Mouse (Mus musculus): Measurements from ENCODE around the gene Cdkn2aipnl.

Gene Cdkn2aipnl

DNA sequence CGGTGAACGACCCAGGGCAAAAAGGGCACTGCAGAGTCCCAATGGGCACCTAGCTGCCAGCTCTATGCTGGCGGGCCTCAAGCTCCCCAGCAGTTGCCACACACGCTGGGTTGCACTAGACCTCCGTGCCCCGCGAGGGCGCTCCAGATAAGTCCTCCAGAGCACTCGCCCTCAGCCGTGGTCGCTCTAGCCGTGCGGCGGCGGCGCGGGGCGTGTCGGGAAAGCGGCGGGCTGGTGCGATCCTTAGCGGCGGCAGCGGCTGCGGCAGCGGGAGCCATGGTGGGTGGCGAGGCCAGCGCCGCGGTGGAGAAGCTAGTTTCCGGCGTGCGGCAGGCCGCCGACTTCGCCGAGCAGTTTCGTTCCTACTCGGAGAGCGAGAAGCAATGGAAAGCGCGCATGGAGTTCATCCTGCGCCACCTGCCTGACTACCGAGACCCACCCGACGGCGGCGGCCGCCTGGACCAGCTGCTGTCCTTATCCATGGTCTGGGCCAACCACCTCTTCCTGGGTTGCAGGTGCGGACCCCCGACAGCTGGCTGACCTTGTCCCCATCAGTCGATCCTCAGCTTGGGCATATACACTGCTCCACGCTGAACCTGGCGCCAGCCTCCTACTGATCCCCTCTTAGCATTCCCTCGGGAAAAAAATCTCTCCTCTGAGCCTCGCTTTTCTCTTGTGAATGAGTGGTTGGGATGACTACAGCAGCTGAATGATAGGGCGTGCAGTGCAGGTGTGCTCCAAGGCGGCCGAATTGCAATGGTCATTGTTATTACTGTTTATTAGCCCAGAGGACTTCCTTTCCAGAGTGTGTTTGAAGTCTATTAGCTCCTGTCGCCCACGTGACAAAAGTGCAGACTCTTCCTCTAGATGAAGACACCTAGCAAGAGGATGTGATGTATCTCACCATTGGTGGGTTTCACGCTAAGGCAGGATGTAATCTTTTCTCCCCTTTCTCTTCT, at the start of gene Cdkn2aipnl:
Cdkn2aipnl (plus strand) TSS at position 219 of the 959 bp plus-strand sequence.
- DNase-seq (ENCODE audit: low spot score), result peak; percentile 98

GRCm38 (mm10) chr11:51917951-51918350, 49.5 kb upstream of the Cdkn2aipnl start:
- DNase-seq (ENCODE audit: low spot score), result no peak

DNA sequence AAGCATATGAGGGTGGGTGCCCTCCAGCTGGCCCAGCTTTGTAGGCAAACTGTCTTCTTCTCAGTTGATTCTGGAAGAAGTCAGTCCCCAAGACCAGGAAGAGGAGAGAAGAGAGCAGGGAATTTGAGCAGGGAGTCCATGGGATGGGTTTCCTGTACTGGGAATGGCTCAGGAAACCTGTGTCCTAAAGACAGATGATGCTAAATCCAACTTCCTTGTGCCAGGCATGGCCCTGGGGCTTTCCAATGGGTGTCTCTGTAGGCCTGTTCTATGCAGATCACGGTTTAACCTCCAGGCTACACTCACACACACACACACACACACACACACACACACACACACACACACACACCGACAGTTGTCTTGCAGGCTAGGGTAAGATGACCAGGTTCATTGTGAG, 48.9 kb upstream of the Cdkn2aipnl start:
- DNase-seq (ENCODE audit: low spot score), result no peak

GRCm38 (mm10) chr11:51921355-51922125, 45.9 kb upstream of the Cdkn2aipnl start:
- DNase-seq (ENCODE audit: low spot score), result no peak

DNA sequence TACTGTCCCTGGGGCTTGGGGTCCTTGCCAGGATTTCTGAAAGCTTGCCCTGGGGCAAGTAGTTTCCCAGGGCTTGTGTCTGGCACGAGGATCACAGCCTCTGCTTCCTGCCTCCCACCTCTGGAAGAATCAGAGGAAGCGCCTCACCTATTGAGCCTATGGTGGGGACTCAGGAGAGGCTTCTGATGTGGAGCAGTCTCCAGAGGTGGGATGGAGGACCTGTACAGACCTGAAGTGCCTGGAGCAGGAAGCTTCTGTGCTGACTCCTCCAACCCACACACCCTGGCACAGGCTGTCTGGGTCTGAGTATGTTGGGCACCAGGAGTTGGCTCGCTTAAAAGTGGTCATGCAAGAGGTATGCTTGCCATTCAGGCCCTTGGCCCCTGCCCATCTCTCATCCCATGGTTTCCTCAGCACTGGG, 45.0 kb upstream of the Cdkn2aipnl start:
- DNase-seq (ENCODE audit: low spot score), result no peak

- DNase-seq (ENCODE audit: low spot score), result no peak
Observed at GRCm38 (mm10) chr11:51925595-51925994, 41.9 kb upstream of the Cdkn2aipnl start.

- DNase-seq (ENCODE audit: low spot score), result no peak
Observed at GRCm38 (mm10) chr11:51926385-51926784, 41.1 kb upstream of the Cdkn2aipnl start.

GRCm38 (mm10) chr11:51927106-51927505, 40.4 kb upstream of the Cdkn2aipnl start:
- DNase-seq (ENCODE audit: low spot score), result no peak

DNA sequence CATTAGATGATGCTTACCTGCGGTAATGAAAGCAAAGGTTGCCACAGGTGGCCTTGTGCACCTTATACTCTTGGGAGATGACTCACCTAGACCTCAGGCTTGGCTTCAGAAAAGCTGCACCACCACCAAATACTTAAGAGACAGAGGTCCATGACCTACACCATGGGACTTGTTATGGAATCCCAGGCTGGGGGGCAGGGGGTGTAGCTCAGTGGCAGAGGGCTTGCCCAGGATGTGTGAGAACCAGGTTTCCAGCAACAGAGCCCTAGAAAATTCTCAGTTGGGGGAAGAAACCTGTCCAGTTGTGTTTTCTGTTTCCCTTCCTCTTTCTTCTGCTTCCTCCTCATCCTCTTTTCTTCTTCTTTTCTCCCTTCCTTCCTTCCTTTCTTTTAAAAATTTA, 36.3 kb upstream of the Cdkn2aipnl start:
- DNase-seq (ENCODE audit: low spot score), result no peak

- DNase-seq (ENCODE audit: low spot score), result peak; percentile 36
Observed at GRCm38 (mm10) chr11:51931790-51932189, 35.7 kb upstream of the Cdkn2aipnl start.

GRCm38 (mm10) chr11:51934230-51934629, 33.2 kb upstream of the Cdkn2aipnl start:
- DNase-seq (ENCODE audit: low spot score), result no peak

DNA sequence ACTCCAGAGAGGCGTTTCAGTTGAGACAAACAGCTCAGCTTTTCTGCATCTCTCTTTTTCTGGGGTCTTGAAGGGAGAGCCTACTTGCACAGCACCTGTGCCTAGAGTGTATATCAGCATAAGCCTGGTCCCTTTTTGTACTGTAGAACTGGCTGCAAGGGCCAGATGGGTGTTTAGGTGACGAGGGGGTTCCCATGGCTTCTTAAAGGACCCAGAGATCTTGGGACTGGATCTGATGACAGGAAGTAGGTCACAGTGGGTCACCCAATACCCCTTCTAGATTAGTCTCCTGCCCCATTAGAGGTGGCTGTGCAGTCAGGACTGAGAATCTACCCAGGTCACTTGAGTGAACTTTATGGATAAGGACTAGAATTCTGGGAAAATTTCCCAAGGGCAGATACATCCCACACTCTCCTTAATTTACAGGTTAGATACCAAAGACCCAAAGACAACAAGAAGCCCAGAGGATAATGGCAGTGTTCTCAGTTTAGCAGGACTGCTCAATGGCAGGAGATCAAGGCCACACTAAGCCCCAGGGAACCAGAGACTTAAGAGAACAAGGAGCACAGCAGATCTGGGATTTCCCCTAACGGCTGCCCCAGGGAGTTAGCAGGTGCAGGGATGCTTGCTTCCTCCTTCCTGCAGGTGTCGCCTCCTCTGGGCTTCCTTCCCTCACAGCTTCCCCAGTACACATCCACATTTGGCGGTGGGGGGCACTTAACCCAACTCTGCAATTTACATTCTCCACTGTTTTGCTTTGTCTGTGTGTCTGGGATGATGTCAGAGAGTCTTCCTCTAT, 31.6 kb upstream of the Cdkn2aipnl start:
- DNase-seq (ENCODE audit: low spot score), result peak; percentile 37

- DNase-seq (ENCODE audit: low spot score), result no peak
Observed at GRCm38 (mm10) chr11:51937361-51937781, 30.1 kb upstream of the Cdkn2aipnl start.

DNA sequence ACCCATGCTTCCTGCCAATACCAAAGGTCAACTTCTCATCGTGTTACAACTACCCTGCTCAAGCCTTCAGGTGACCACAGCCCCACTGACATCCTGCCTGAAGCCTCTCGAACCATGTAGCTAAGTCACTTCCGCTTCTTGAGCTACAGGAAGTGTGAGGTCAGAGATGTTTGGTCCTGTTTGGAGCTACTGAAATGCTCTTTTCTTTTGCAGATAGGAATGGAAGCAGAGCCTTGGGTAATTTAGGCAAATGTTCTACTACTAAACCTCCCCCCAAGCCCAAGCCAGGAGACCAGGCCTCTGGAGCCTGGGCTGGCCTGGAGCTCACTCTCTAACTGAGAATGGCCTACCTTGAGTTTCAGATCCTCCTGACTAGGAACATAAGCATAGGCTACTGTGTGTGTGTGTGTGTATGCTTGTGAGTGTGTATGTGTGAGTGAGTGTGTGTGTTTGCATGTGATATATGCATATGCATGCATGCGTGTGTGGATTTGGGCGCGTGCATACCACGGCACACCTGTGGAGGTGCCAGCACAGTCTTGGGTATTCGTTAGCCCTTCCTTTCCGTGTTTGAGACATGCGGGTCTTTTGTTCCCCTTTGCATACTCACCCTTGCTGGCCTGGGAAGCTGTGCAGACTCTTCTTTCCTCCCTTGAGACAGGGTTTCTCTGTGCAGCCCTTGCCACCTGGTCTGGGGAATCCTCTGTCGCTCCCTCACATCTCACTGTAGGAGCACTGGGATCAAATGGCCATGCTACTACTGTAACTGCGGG, 28.5 kb upstream of the Cdkn2aipnl start:
- DNase-seq (ENCODE audit: low spot score), result peak; percentile 22

GRCm38 (mm10) chr11:51939590-51939955, 27.9 kb upstream of the Cdkn2aipnl start:
- no peak for DNase-seq (ENCODE audit: low spot score)

DNA sequence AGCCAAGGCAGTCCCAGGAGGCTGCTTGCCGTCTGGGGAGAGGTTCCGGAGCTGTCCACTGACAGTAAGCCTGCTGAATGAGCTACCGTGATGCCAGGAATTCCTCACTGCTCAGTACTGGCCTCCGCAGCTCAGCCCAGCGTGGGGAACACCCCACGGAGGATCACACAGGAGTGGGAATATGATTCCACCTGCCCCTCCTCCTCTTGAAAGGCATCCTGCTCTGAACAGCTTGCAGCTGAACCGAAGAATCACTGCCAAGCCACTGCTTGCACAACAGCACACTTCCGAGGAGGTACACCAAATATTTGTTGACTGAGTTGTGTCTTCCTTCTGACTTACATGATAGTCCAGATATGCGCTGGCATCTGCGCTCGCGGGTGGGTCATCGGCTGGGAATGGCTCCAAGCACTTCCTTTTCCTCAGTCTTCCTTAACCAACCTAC, 26.9 kb upstream of the Cdkn2aipnl start:
- no peak for DNase-seq (ENCODE audit: low spot score)

DNA sequence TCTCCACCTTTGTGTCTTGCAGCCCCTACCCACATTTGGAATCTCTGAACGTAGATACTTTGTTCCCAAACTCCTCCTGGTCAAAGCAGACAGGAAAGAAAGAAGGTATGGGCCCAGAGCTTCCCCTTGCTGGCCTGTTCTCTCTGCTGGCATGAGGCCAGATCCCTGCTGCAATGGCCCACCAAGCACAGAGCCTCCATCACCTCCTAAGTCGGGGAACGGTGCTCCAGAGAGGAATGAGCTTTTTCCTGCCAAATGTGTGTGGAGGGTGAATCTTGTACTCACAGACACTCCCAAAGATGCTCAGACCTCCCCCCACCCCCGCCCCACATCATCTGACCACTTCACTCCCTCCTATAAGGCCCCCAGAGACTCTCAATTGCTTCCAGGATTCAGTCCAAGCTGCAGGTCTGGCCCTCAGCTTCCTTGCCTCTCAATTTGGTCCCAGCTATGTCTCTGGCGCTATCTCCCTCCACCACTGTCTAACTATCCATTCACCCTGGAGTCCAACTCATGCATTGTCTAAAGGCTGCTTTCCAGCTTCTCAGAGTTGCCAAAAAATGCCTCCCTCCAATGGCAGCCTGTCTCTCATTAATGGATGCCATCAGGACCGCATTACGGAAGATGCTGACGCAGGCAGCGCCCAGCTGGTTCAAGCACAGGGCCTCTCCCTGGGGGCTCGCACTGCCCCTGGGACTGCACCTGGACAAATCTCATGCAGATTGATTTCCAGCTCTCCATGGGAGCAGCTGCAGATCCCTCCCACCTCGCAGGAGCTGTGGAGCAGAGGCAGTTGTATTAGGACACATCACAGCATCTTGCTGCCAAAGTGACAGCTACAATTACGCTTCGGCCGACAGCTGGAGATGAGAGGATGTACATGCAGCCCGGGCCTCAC, 24.6 kb upstream of the Cdkn2aipnl start:
- DNase-seq (ENCODE audit: low spot score), result no peak

- no peak for DNase-seq (ENCODE audit: low spot score)
Observed at GRCm38 (mm10) chr11:51943500-51943841, 24.0 kb upstream of the Cdkn2aipnl start.

- DNase-seq (ENCODE audit: low spot score), result no peak
Observed at GRCm38 (mm10) chr11:51944239-51944638, 23.2 kb upstream of the Cdkn2aipnl start.

DNA sequence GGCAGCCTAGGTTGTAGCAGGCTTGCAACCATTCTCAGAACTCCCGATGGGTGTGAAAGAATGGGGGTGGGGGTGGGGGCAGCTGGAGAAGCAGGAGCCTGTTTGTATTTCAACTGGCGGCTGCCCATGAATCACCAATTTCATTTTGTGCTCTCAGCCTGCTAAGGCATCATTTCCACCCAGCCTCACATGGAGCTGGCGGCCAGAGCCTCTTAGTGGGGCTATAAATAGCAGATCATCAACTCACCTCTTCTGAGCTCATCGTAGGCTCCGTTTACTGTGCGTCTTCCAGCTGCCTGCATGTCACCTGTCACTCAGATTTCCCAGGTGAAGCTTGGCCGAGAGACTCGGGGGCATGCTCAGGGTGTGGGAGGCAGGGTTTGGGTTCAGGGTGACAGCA, 21.9 kb upstream of the Cdkn2aipnl start:
- no peak for DNase-seq (ENCODE audit: low spot score)
